Mouse (Mus musculus) forebrain, embryonic 13.5 days (tissue): ENCODE results near the gene 1810024B03Rik. TPM values are rescaled to one million over a fixed set of nuclear protein-coding genes. Genes with fewer than 3 reads are reported as not detected.

Experiments used
- ATAC-seq: fragments of 200-750 bp; cut with Nextera tagmentation; 2 replicates; pipeline ENCODE4 v1.8.0; 2017
- H3K27ac ChIP-seq: fragments of 300-500 bp; sonication (generic); 2 replicates; pipeline ENCODE4 v1.5.1; 2015; ENCODE audit warnings: inconsistent platforms, mild to moderate bottlenecking, moderate library complexity
- H3K27me3 ChIP-seq: fragments of 300-500 bp; sonication (generic); 2 replicates; pipeline ENCODE4 v1.6.1; 2015; ENCODE audit warnings: mild to moderate bottlenecking, inconsistent platforms
- H3K36me3 ChIP-seq: fragments of 300-500 bp; sonication (generic); 2 replicates; pipeline ENCODE4 v1.6.1; 2015; ENCODE audit warnings: mild to moderate bottlenecking, inconsistent platforms; ENCODE audit not compliant: poor library complexity, severe bottlenecking
- H3K4me1 ChIP-seq: fragments of 300-500 bp; sonication (generic); 2 replicates; pipeline ENCODE4 v1.6.1; 2015; ENCODE audit warnings: inconsistent platforms
- H3K4me2 ChIP-seq: fragments of 300-500 bp; sonication (generic); 2 replicates; pipeline ENCODE4 v1.6.1; 2015; ENCODE audit warnings: inconsistent platforms, mild to moderate bottlenecking, moderate library complexity
- H3K4me3 ChIP-seq: fragments of 300-500 bp; sonication (generic); 2 replicates; pipeline ENCODE4 v1.5.1; 2015; ENCODE audit warnings: mild to moderate bottlenecking, inconsistent platforms
- H3K9ac ChIP-seq: fragments of 300-500 bp; sonication (generic); 2 replicates; pipeline ENCODE4 v1.6.1; 2015; ENCODE audit warnings: mild to moderate bottlenecking, inconsistent platforms
- H3K9me3 ChIP-seq: fragments of 300-500 bp; sonication (generic); replicated peaks from 2 replicates; pipeline ENCODE4 v1.6.1; 2016; ENCODE audit warnings: inconsistent platforms
- WGBS: fragments of 180-500 bp; shearing (Covaris S2); methylation state at CpG from one replicate; pipeline ENCODE4 v1.1.7; 2015; 5-methylcytosine and 5-hydroxymethylcytosine counted together
- polyA plus RNA-seq: library from polyadenylated mRNA; unstranded; fragments of >200 nt; fragmentation: Nextera tagmentation; extraction: Ambion mirVana; gene quantifications from 2 replicates; pipeline ENCODE4 v1.2.1, GENCODE M21; 2015

The 1810024B03Rik gene
- polyA plus RNA-seq, 1 experiment from 2014 or later = 3.4 TPM

- no peak overlapping the region for H3K9ac ChIP-seq
- no peak overlapping the region for H3K27ac ChIP-seq
- no peaks in the 10 kb centered on the region for H3K27me3 ChIP-seq
- peaks cover 21% of the 10 kb centered on the region for H3K4me1 ChIP-seq
- WGBS = 85% methylated on average over 3 of the region's 3 CpGs
- no peak overlapping the region for H3K4me2 ChIP-seq
- no peak for ATAC-seq
- peaks cover 7% of the 10 kb centered on the region for H3K36me3 ChIP-seq
- no peak overlapping the region for H3K4me3 ChIP-seq
- H3K9me3 ChIP-seq = 0 out of 2 replicates have a peak, but pooled peaks cover 3% of the 10 kb centered on the region
These were observed 62.4 kb downstream of the 1810024B03Rik start for GRCm38 (mm10) chr2:127145699-127146098.

DNA sequence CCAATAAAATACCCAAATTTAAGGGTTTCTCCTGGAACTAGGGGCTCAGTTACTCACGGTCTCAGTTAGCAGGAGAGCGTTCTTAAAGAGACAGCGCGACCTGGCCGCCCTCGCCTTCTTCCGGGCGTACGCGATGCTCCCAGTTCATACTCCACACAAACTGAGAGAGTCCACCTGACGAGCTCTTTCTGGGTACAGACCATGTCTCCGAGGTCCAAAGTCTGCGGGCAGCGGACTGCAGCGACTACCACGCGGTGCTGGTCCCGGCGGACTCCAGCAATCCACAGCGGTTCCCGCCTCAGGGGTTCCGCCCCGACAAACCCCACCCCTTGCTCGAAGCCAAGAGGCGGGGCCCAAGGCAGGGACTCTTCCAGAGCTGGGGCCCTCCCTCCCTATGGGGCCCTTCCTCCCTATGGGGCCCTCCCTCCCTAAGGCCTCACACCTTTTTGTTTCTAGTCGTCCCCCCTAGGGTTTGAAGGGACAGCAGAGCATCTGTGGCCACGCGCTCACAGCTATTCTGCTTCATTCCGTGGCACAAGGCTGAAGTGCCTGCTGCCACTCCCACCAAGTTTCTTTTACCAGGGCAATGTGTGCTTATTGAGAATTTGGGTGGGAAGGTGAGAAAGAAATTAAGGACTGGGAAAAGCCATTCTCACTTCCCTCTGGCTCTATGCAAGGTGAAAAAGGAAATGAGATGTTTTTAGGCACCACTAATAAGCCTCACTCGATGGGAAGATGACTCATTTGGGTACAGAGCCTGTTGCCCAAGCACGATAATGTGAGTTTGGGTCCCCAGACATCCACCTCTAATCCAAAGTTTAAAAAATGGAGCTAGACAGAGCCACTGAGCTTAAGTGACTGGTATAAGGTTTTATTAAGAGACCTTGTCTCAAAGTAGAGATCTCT lies 64.7 kb downstream of the 1810024B03Rik start, which contains the start of gene Itpripl1:
TSS of gene Itpripl1 (minus strand) at position 285 of the 906 bp plus-strand sequence.
- Histone ChIP-seq H3K4me2 (peak within 1 kb of the TSS; percentile 83), H3K9ac (peak within 1 kb of the TSS; percentile 74), H3K4me3 (peak within 1 kb of the TSS; percentile 63), H3K9me3 (0 out of 2 replicates have a peak, but pooled peaks cover 3% of the 10 kb centered on the region), H3K27me3 (no peaks in the 10 kb centered on the region), H3K36me3 (peaks cover 23% of the 10 kb centered on the region), H3K27ac (no peak within 1 kb of the TSS), H3K4me1 (peaks cover 21% of the 10 kb centered on the region)
- 3% methylated on average over 31 of the region's 31 CpGs for whole genome bisulfite sequencing
- peak; percentile 94 for ATAC-seq

DNA sequence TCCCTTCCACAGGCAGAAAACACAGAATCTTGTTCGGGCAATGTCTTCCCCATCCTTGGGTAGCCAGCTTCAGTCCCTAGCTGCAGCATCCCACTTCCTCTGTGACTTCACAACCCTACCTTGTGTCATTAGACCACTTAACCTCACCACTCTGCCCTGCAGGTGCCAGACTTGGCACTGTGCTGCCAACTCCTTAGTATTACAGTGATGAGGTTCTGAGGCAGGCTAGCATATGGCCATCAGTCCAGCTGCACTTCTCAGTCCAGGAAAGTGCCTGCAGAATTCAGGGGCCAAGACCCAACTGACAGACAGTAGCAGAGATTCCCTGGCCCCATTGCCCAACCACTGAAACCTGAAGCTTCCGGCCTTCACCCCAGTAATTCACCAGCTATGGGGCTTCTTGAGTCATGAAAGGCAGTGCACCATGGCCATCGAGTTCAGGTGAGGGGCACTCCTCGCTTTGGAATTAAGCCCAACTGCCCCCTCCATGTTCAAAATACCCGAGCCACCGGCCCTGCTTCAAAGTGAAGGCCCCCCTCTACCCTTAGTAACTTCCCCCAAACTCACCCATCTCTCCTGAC lies 65.4 kb downstream of the 1810024B03Rik start:
- peaks cover 27% of the 10 kb centered on the region for H3K4me1 ChIP-seq
- 14% methylated on average over 6 of the region's 6 CpGs for WGBS
- 0 out of 2 replicates have a peak, but pooled peaks have one; percentile 17 for ATAC-seq
- peak overlapping the region; percentile 83 for H3K4me2 ChIP-seq
- no peak overlapping the region for H3K27ac ChIP-seq
- H3K9me3 ChIP-seq = 0 out of 2 replicates have a peak, but pooled peaks cover 3% of the 10 kb centered on the region
- H3K36me3 ChIP-seq = peaks cover 23% of the 10 kb centered on the region
- H3K27me3 ChIP-seq = no peaks in the 10 kb centered on the region
- H3K4me3 ChIP-seq = peak overlapping the region; percentile 63
- H3K9ac ChIP-seq = peak overlapping the region; percentile 74

DNA sequence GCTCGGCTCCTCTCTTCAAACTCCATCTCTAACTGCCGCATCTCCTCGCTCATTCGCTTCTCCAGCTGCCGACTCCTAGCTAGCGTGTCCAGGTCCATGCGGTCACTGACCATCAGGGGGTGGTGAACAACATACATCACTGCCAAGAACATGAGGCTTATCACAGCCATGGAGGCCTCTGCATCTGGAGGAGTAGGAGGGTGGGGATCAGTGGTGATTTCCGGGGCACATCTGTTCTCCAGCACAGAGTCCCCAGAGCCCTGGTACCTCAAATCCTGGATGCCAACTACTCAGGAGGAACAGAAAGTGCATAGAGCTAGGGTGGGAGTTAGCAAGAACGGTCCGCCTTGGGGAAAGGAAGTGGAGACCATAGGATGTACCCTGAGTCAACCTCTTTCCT lies 66.0 kb downstream of the 1810024B03Rik start:
- Histone ChIP-seq H3K36me3 (peaks cover 23% of the 10 kb centered on the region), H3K27ac (no peak overlapping the region), H3K9ac (peak overlapping the region; percentile 74; the same call in 1 of the 2 replicates), H3K9me3 (0 out of 2 replicates have a peak, but pooled peaks cover 3% of the 10 kb centered on the region), H3K4me3 (peak overlapping the region; percentile 63), H3K27me3 (no peaks in the 10 kb centered on the region), H3K4me1 (peaks cover 33% of the 10 kb centered on the region), H3K4me2 (peak overlapping the region; percentile 83)
- WGBS = 92% methylated on average over 10 of the region's 10 CpGs
- no peak for ATAC-seq

- Histone ChIP-seq H3K4me3 (no peak overlapping the region), H3K36me3 (peaks cover 23% of the 10 kb centered on the region), H3K9ac (no peak overlapping the region), H3K27me3 (no peaks in the 10 kb centered on the region), H3K9me3 (0 out of 2 replicates have a peak, but pooled peaks cover 3% of the 10 kb centered on the region), H3K4me2 (no peak overlapping the region), H3K27ac (no peak overlapping the region), H3K4me1 (peaks cover 43% of the 10 kb centered on the region)
- 95% methylated on average over 7 of the region's 7 CpGs for WGBS
- no peak for ATAC-seq
These were observed 68.1 kb downstream of the 1810024B03Rik start for GRCm38 (mm10) chr2:127140011-127140410.

GRCm38 (mm10) chr2:127139605-127140004 lies 68.5 kb downstream of the 1810024B03Rik start:
- Histone ChIP-seq H3K4me3 (no peak overlapping the region), H3K9ac (no peak overlapping the region), H3K36me3 (peaks cover 23% of the 10 kb centered on the region), H3K27me3 (no peaks in the 10 kb centered on the region), H3K4me2 (no peak overlapping the region), H3K9me3 (0 out of 2 replicates have a peak, but pooled peaks cover 3% of the 10 kb centered on the region), H3K27ac (no peak overlapping the region), H3K4me1 (peaks cover 45% of the 10 kb centered on the region)
- 95% methylated on average over 1 of the region's 1 CpGs for WGBS
- no peak for ATAC-seq

DNA sequence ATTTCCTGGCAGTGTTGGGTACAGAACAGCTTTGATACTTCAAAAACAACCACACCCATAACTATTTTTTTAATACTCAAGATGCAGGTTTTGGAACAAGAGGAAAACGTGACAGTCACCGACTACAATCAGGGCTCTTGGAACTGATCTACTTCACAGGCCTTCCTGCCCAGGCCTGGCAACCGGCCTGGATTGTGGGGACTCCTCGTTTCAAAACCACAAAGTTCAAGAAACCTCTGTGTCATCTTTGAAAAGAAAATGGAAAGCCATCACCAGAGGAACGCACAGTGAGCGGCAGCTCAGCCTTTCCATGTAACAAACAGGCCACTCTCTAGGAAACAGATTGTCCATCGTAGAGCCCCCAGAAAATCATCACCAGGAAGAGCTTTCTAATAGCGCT lies 69.0 kb downstream of the 1810024B03Rik start:
- Histone ChIP-seq H3K27me3 (no peaks in the 10 kb centered on the region), H3K36me3 (peaks cover 23% of the 10 kb centered on the region), H3K4me1 (peaks cover 50% of the 10 kb centered on the region), H3K9ac (no peak overlapping the region), H3K4me3 (no peak overlapping the region), H3K9me3 (0 out of 2 replicates have a peak, but pooled peaks cover 3% of the 10 kb centered on the region), H3K27ac (no peak overlapping the region), H3K4me2 (no peak overlapping the region)
- ATAC-seq = no peak
- WGBS = 91% methylated on average over 8 of the region's 8 CpGs

DNA sequence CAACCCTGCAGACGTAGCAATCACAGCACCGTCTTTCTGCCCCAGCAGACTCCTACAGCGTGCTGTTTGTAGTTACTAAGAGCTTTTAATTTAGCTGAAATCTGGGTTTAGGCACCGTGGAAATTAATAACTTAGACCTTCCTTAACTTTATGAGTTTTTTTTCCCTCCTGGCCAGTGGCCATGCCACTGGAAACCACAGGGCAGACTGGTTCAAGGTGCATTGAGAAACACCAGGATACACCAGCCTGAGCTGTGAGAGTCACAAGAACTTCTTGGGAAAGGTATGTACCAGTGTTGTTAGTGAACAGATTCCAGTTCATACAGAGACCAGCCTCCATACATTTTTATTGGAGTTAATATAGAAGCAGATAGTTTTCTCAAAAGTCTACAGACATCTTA lies 69.6 kb downstream of the 1810024B03Rik start:
- 96% methylated on average over 4 of the region's 4 CpGs for WGBS
- Histone ChIP-seq H3K27me3 (no peaks in the 10 kb centered on the region), H3K4me1 (peaks cover 45% of the 10 kb centered on the region), H3K4me3 (no peak overlapping the region), H3K36me3 (peaks cover 23% of the 10 kb centered on the region), H3K9ac (no peak overlapping the region), H3K9me3 (0 out of 2 replicates have a peak, but pooled peaks cover 3% of the 10 kb centered on the region), H3K4me2 (no peak overlapping the region), H3K27ac (no peak overlapping the region)
- no peak for ATAC-seq

DNA sequence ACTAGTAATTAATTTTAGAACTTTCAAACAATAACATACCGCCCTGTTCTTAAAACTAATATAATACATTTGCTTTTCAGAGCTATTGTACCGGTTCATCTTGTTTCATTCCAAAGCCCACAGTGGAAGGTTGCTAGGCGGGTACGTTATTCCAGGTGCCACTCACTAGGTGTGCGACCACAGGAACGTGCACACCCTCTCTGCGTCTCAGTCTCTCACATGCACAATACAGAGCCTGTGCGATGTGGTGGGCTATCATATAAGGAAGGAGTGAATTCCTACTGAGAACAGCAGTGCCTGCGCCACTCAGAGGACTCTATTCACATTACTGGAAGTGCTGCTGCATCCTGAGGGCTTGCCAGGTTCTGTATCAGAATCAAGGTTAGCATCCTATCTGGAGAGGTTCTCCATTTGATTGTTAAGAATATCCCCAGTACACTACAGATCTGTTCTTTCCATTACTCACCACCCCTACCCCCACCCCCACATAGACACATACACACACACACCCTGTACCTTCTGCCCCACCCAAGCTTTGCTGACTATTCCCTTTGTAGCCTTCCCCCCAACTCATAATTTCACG lies 70.2 kb downstream of the 1810024B03Rik start:
- Histone ChIP-seq H3K9ac (no peak overlapping the region), H3K27me3 (no peaks in the 10 kb centered on the region), H3K27ac (peak overlapping the region; percentile 61), H3K9me3 (0 out of 2 replicates have a peak, but pooled peaks cover 3% of the 10 kb centered on the region), H3K36me3 (peaks cover 23% of the 10 kb centered on the region), H3K4me1 (peaks cover 47% of the 10 kb centered on the region), H3K4me3 (no peak overlapping the region), H3K4me2 (no peak overlapping the region)
- no peak for ATAC-seq
- 79% methylated on average over 10 of the region's 10 CpGs for WGBS

GRCm38 (mm10) chr2:127136979-127137378 lies 71.1 kb downstream of the 1810024B03Rik start:
- Histone ChIP-seq H3K4me1 (peaks cover 47% of the 10 kb centered on the region), H3K9me3 (0 out of 2 replicates have a peak, but pooled peaks cover 3% of the 10 kb centered on the region), H3K36me3 (peaks cover 23% of the 10 kb centered on the region), H3K9ac (no peak overlapping the region), H3K27me3 (no peaks in the 10 kb centered on the region), H3K4me2 (peak overlapping the region; percentile 27), H3K27ac (peak overlapping the region; percentile 79), H3K4me3 (no peak overlapping the region)
- WGBS = 6% methylated on average over 5 of the region's 5 CpGs
- ATAC-seq = peak; percentile 59
